Mouse (Mus musculus): ENCODE measurements around the gene Pacsin2. TPM values are rescaled to one million over a fixed set of nuclear protein-coding genes. Genes with fewer than 3 reads are reported as not detected.

Gene Pacsin2
- total and polyA plus RNA-seq, 3 experiments: 48.4 to 85.5 (median 53.7) TPM

DNA sequence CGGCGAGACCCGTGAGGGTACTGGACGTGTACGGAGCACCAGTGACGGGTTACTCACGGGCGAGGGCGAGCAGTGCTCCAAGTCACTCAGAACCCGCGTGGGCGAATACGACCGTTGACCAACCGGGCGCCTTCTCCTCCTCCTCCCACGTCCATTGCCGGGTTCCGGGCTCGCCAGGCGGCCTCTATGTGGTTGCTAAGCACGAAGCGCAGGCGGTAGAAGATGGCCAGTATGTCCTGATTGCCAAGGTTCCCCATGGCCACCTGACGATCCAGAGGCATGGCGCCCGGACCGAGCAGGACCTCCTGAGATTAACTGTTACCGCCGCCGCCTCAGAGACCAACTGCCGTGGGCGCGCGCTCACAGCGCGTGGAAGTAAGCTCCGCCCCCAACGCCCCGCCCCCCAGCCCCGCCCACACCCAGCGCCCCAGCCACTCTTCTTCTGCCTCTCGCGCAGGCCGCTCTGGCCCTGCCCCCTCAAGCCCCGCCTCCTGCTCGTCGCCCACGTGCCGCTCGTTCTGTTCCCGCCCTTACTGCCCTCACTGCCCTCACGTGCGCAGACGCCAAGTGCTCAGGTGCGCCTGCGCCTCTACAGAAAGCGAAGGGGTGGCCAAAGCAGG, 97.4 kb downstream of the Pacsin2 start:
- peaks cover 0 to 10% of the 10 kb centered on the region in 2 experiments for H3K36me3 ChIP-seq (replicated peaks in 1 of 2; ENCODE audit: control insufficient read depth in 1 of 2, insufficient read depth in 1 of 2, low read length in 1 of 2)
- H3K27ac ChIP-seq (ENCODE audit: insufficient read depth, low read depth): no peak overlapping the region
- TF ChIP-seq POLR2A (IDR thresholded peaks at IDR 0.05; ENCODE audit: low read depth, low read length) (no peak), ZC3H11A (IDR thresholded peaks at IDR 0.05; ENCODE audit: low read depth, low read length) (no peak), ELF1 (IDR thresholded peaks at IDR 0.05; ENCODE audit: low read depth, low read length) (no peak), USF2 (conservative IDR thresholded peaks at IDR 0.05; ENCODE audit: low read depth, low read length) (no peak), NRF1 (IDR thresholded peaks at IDR 0.05; ENCODE audit: low read depth, low read length) (no peak), EP300 (IDR thresholded peaks at IDR 0.05; ENCODE audit: low read length) (no peak)
- no peaks in the 10 kb centered on the region for H3K27me3 ChIP-seq (replicated peaks)
- H3K79me2 ChIP-seq (replicated peaks; ENCODE audit: control insufficient read depth, extremely low read depth, insufficient read depth, poor library complexity, severe bottlenecking): no peaks in the 10 kb centered on the region
- H3K4me1 ChIP-seq (ENCODE audit: control insufficient read depth in 1 of 2, insufficient read depth in 2 of 2): no peaks in the 10 kb centered on the region
- H3K4me3 ChIP-seq (replicated peaks in 1 of 3; ENCODE audit: low read depth in 2 of 3, low read length in 2 of 3, poor library complexity in 1 of 3): no peak overlapping the region
- DNase-seq (ENCODE audit: extremely low read depth): no peak
- no peak overlapping the region for H3K4me2 ChIP-seq (ENCODE audit: insufficient read depth, low read depth, poor library complexity, severe bottlenecking)
- in situ Hi-C loops (cut with MboI; ENCODE audit: low pct_ligation_motif_present, low pct_unique_long_range_greater_than_20kb, low sequenced_read_pairs): no loop called here
- peaks cover 2% of the 10 kb centered on the region for H3K9me3 ChIP-seq (replicated peaks; ENCODE audit: low read length)
- dilution Hi-C loops (cut with MboI; ENCODE audit: extremely low pct_ligation_motif_present, extremely low pct_unique_long_range_greater_than_20kb, low sequenced_read_pairs): no loop called here
- no peak overlapping the region for H3K9ac ChIP-seq (ENCODE audit: insufficient read depth, low read depth)

DNA sequence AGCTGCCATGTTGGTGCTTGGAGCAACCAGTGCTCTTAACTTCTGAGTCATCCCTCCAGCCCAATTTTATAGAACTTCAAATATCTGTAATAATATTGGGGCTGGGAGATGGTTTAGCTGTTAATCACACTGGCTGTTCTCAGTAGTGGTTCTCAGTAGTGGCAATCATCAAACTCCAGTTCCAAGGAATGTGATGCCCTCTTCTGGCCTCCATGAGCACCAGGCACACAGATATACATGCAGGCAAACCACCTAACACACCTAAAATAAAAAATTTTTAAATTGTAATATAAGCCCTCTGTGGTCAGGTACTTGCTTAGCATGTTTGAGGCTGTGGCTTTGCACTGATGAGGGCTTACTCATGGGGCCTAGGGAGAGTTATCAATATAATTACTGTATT, 98.7 kb downstream of the Pacsin2 start:
- Histone ChIP-seq H3K27ac (ENCODE audit: insufficient read depth, low read depth) (no peak overlapping the region), H3K27me3 (replicated peaks) (no peaks in the 10 kb centered on the region), H3K4me1 (ENCODE audit: control insufficient read depth in 1 of 2, insufficient read depth in 2 of 2) (no peaks in the 10 kb centered on the region), H3K79me2 (replicated peaks; ENCODE audit: control insufficient read depth, extremely low read depth, insufficient read depth, poor library complexity, severe bottlenecking) (no peaks in the 10 kb centered on the region), H3K36me3 (replicated peaks in 1 of 2; ENCODE audit: control insufficient read depth in 1 of 2, insufficient read depth in 1 of 2, low read length in 1 of 2) (peaks cover 0 to 5% of the 10 kb centered on the region in 2 experiments), H3K9me3 (replicated peaks; ENCODE audit: low read length) (peaks cover 2% of the 10 kb centered on the region), H3K4me3 (replicated peaks in 1 of 3; ENCODE audit: low read depth in 2 of 3, low read length in 2 of 3, poor library complexity in 1 of 3) (no peak overlapping the region), H3K9ac (ENCODE audit: insufficient read depth, low read depth) (no peak overlapping the region), H3K4me2 (ENCODE audit: insufficient read depth, low read depth, poor library complexity, severe bottlenecking) (no peak overlapping the region)
- in situ Hi-C loops (cut with MboI; ENCODE audit: low pct_ligation_motif_present, low pct_unique_long_range_greater_than_20kb, low sequenced_read_pairs) (no loop called here), dilution Hi-C loops (cut with MboI; ENCODE audit: extremely low pct_ligation_motif_present, extremely low pct_unique_long_range_greater_than_20kb, low sequenced_read_pairs) (no loop called here)
- TF ChIP-seq POLR2A (IDR thresholded peaks at IDR 0.05; ENCODE audit: low read depth, low read length) (no peak), TCF12 (IDR thresholded peaks at IDR 0.05; ENCODE audit: low read depth, low read length) (no peak), GABPA (IDR thresholded peaks at IDR 0.05; ENCODE audit: insufficient replicate concordance, low read depth, low read length) (no peak), RAD21 (IDR thresholded peaks at IDR 0.05; ENCODE audit: low read depth, low read length) (peak; percentile 52), SMC3 (IDR thresholded peaks at IDR 0.05; ENCODE audit: low read depth, low read length) (peak; percentile 44), ZNF384 (IDR thresholded peaks at IDR 0.05; ENCODE audit: low read depth, low read length) (no peak), USF2 (conservative IDR thresholded peaks at IDR 0.05; ENCODE audit: low read depth, low read length) (no peak), HCFC1 (IDR thresholded peaks at IDR 0.05; ENCODE audit: low read depth, low read length) (no peak), MEF2A (IDR thresholded peaks at IDR 0.05; ENCODE audit: borderline replicate concordance, low read depth, low read length) (no peak), ZC3H11A (IDR thresholded peaks at IDR 0.05; ENCODE audit: low read depth, low read length) (peak; percentile 12; the same call in 1 of the 2 replicates), CTCF (conservative IDR thresholded peaks at IDR 0.05 in 1 of 2, IDR thresholded peaks at IDR 0.05 in 1 of 2; ENCODE audit: low read depth in 2 of 2, low read length in 2 of 2) (peak in 1 of 2 experiments; percentile 51; a peak in 2 of 4 replicates), ETS1 (conservative IDR thresholded peaks at IDR 0.05; ENCODE audit: low read depth, low read length) (no peak), KAT2A (IDR thresholded peaks at IDR 0.05; ENCODE audit: insufficient replicate concordance, low read length) (no peak), ZKSCAN1 (IDR thresholded peaks at IDR 0.05; ENCODE audit: borderline replicate concordance, low read depth, low read length) (no peak)
- DNase-seq (ENCODE audit: extremely low read depth): no peak

Measured in CH12.LX (cell line).